Mouse (Mus musculus): Measurements from ENCODE around the gene Tnfsf13. TPM values are rescaled to one million over a fixed set of nuclear protein-coding genes. Genes with fewer than 3 reads are reported as not detected.
A peak's percentile ranks its signal among the peaks of the same experiment; 100 is the strongest.

The Tnfsf13 gene
- polyA plus RNA-seq, 1 experiment from 2014 or later = 0.43 TPM

DNA sequence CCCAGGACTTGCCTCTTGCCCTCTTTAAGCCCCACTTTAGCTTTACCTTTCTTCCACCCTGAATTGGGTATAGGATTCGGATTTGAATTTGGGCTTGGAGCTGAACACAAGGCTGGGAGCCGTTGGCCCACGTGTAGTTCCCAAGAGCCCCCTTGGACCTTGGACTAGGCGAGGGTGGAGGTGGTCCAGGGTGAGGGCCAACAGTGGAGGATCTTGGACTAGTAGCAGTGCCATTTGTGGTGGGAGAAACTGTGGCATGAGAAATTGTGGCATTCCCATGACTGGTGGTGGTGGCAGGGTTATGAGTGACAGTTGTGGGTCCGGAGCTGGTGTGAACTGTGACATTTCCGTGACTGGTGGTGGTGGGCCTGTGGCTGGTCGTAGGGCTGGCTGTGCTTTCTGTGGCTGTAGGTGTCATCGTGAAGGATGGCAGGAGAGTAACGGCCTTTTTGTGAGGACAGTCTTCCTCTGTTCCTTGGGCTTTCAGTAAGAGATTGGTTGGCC, 20.1 kb downstream of the Tnfsf13 start:
- Histone ChIP-seq H3K4me3 (replicated peaks; ENCODE audit: low read depth, low read length) (no peak overlapping the region), H3K27ac (no peak overlapping the region), H3K4me1 (replicated peaks; ENCODE audit: insufficient read depth, low read length) (peaks cover 18% of the 10 kb centered on the region; the same call in 1 of the 2 replicates), H3K27me3 (ENCODE audit: insufficient read depth, low read length) (no peaks in the 10 kb centered on the region), H3K4me2 (ENCODE audit: low read length) (no peak overlapping the region), H3K9ac (ENCODE audit: low read depth, low read length) (no peak overlapping the region), H3K36me3 (ENCODE audit: insufficient read depth, low read length) (peaks cover 52% of the 10 kb centered on the region), H3K9me3 (replicated peaks; ENCODE audit: low read length) (no peaks in the 10 kb centered on the region)
- no peak for ATAC-seq (replicated peaks; ENCODE audit: low FRiP score, low read depth)
- WGBS = 79% methylated on average over 9 of the region's 9 CpGs
- DNase-seq (ENCODE audit: low spot score) = no peak
- TF ChIP-seq CTCF (IDR thresholded peaks at IDR 0.05; ENCODE audit: low read depth) = no peak

DNA sequence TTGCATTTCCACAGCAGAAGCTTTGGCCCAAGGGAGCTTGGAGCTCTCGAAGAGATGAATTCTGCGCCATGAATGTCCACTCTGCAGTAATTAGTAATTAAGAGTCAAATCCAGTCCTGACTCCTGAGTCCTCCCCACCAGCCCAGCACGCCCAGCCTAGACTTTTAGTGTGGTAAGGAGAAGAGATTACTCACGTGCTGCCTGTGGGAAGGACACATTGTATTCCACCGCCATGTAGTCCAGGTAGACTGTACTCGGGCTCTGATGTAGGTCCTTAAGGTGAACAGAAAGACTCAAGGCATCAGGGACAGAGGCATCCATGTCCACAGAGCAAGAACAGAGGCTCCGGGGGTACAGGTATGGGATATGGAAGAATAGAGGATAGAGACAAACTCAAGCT, 20.7 kb downstream of the Tnfsf13 start:
- Histone ChIP-seq H3K9me3 (replicated peaks; ENCODE audit: low read length) (no peaks in the 10 kb centered on the region), H3K4me2 (ENCODE audit: low read length) (no peak overlapping the region), H3K4me3 (replicated peaks; ENCODE audit: low read depth, low read length) (no peak overlapping the region), H3K27me3 (ENCODE audit: insufficient read depth, low read length) (no peaks in the 10 kb centered on the region), H3K9ac (ENCODE audit: low read depth, low read length) (no peak overlapping the region), H3K27ac (no peak overlapping the region), H3K4me1 (replicated peaks; ENCODE audit: insufficient read depth, low read length) (peaks cover 13% of the 10 kb centered on the region; the same call in 1 of the 2 replicates), H3K36me3 (ENCODE audit: insufficient read depth, low read length) (peaks cover 46% of the 10 kb centered on the region)
- no peak for ATAC-seq (replicated peaks; ENCODE audit: low FRiP score, low read depth)
- TF ChIP-seq CTCF (IDR thresholded peaks at IDR 0.05; ENCODE audit: low read depth) = no peak
- no peak for DNase-seq (ENCODE audit: low spot score)
- 95% methylated on average over 7 of the region's 7 CpGs for WGBS

DNA sequence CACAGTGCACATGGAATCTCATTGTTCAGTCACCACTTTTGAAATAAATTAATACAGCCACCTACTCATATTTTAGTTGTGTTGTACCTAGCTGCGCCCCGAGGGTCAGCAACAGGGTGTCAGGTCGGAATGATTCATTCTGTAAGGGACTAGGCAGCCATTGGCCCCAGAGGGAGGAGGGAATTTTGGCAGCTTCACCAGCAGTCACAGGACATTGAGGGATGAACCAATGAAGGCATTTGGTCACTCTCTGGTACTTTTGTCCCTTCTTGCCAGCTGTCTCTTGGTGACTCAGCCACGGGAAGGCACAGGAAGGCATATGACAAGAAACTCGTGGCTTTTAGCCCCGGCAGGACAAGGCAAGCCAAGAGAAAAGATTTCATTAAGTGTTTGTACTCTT, 21.8 kb downstream of the Tnfsf13 start:
- 78% methylated on average over 6 of the region's 6 CpGs for WGBS
- peaks cover 9% of the 10 kb centered on the region; the same call in 1 of the 2 replicates for H3K4me1 ChIP-seq (replicated peaks; ENCODE audit: insufficient read depth, low read length)
- no peak overlapping the region for H3K4me3 ChIP-seq (replicated peaks; ENCODE audit: low read depth, low read length)
- DNase-seq (ENCODE audit: low spot score) = no peak
- no peak for ATAC-seq (replicated peaks; ENCODE audit: low FRiP score, low read depth)
- H3K9me3 ChIP-seq (replicated peaks; ENCODE audit: low read length) = no peaks in the 10 kb centered on the region
- peaks cover 40% of the 10 kb centered on the region for H3K36me3 ChIP-seq (ENCODE audit: insufficient read depth, low read length)
- no peak for TF ChIP-seq CTCF (IDR thresholded peaks at IDR 0.05; ENCODE audit: low read depth)
- peak overlapping the region; percentile 94 for H3K27ac ChIP-seq
- no peaks in the 10 kb centered on the region for H3K27me3 ChIP-seq (ENCODE audit: insufficient read depth, low read length)
- no peak overlapping the region for H3K9ac ChIP-seq (ENCODE audit: low read depth, low read length)
- no peak overlapping the region for H3K4me2 ChIP-seq (ENCODE audit: low read length)

DNA sequence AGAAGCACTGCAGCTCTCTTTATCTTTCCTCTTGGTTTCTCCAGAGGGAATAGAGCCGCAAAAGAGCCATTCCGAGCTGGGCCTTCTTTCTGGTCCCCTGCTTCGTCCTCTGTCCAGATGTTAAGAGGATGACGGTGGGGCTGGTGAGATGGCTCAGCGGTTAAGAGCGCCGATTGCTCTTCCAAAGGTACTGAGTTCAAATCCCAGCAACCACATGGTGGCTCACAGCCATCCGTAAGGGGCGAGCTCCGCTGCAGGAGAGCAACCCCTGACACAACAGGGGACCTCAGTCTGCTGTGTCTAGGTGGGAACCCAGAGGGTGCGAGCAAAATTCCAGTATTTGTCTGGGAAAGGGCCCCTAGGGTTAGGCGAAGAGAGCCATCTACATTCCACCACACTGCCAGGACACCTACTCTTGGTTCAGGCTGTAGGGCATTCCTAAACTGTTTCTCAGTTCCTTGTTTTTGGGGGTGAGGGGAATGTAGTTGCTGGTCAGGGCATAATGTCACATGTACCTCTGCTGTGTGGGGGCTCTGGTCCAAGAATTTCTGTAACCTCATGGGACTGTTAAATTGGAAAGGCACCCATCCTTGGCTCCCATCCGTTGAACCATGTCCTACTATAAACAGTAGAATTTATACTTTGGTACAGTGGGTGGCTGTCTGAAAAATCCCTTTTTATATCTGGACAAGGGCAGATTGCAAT, 22.5 kb downstream of the Tnfsf13 start:
- no peak for TF ChIP-seq CTCF (IDR thresholded peaks at IDR 0.05; ENCODE audit: low read depth)
- peak overlapping the region; percentile 42 for H3K4me3 ChIP-seq (replicated peaks; ENCODE audit: low read depth, low read length)
- H3K9ac ChIP-seq (ENCODE audit: low read depth, low read length) = peak overlapping the region; percentile 31; the same call in 1 of the 2 replicates
- peaks cover 38% of the 10 kb centered on the region for H3K36me3 ChIP-seq (ENCODE audit: insufficient read depth, low read length)
- no peaks in the 10 kb centered on the region for H3K9me3 ChIP-seq (replicated peaks; ENCODE audit: low read length)
- peaks cover 9% of the 10 kb centered on the region; the same call in 1 of the 2 replicates for H3K4me1 ChIP-seq (replicated peaks; ENCODE audit: insufficient read depth, low read length)
- DNase-seq (ENCODE audit: low spot score) (no peak), ATAC-seq (replicated peaks; ENCODE audit: low FRiP score, low read depth) (peak; percentile 9; the same call in 1 of the 2 replicates)
- peak overlapping the region; percentile 94 for H3K27ac ChIP-seq
- no peaks in the 10 kb centered on the region for H3K27me3 ChIP-seq (ENCODE audit: insufficient read depth, low read length)
- H3K4me2 ChIP-seq (ENCODE audit: low read length) = peak overlapping the region; percentile 54
- 66% methylated on average over 13 of the region's 13 CpGs for WGBS

DNA sequence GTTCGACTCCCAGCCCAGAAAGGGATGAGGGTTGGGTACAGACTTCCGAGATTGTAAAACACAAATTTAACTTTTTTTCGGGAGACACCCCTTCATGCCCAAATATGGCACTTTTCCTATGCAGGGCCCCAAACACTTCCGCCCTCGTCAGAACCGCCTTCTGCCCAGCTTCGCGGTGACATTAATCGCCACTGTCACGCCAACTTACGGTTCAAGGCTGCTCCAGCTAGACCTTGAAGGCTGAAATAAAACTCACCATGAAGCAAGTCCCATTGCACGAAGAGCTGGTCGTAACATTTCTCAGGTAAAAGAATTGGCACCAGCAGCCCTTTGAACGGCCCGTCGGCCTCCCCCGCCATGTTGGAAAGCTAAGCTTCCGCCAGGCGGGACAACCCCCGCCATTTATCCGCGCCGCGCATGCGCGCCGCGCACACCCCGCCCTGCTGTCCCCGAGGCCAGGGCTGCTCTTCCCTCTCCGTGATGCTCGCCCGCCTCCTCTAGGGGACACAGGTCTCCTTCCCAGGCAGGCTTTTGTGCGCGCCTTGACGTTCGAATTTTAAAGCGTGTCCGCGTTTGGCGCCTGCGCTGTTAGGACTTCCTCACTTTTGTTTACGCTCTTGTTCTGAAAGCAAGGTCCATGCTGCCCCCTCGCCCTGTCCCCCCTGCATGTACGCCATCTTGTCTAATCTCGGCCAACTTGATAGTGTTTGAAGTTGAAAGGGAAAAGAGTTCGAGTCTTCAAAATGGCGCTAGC, 23.2 kb downstream of the Tnfsf13 start, which contains the start of gene Mpdu1:
TSS of gene Mpdu1 (minus strand) at position 430 of the 754 bp plus-strand sequence.
- H3K27me3 ChIP-seq (ENCODE audit: insufficient read depth, low read length) = no peaks in the 10 kb centered on the region
- H3K9ac ChIP-seq (ENCODE audit: low read depth, low read length) = peak within 1 kb of the TSS; percentile 48
- DNase-seq (ENCODE audit: low spot score) = peak; percentile 99
- H3K4me3 ChIP-seq (replicated peaks; ENCODE audit: low read depth, low read length) = peak within 1 kb of the TSS; percentile 42
- WGBS = 1% methylated on average over 48 of the region's 48 CpGs
- H3K4me2 ChIP-seq (ENCODE audit: low read length) = peak within 1 kb of the TSS; percentile 54
- H3K9me3 ChIP-seq (replicated peaks; ENCODE audit: low read length) = no peaks in the 10 kb centered on the region
- peak; percentile 92 for ATAC-seq (replicated peaks; ENCODE audit: low FRiP score, low read depth)
- H3K36me3 ChIP-seq (ENCODE audit: insufficient read depth, low read length) = peaks cover 38% of the 10 kb centered on the region
- peak; percentile 54 for TF ChIP-seq CTCF (IDR thresholded peaks at IDR 0.05; ENCODE audit: low read depth)
- peak within 1 kb of the TSS; percentile 94 for H3K27ac ChIP-seq
- peaks cover 9% of the 10 kb centered on the region; the same call in 1 of the 2 replicates for H3K4me1 ChIP-seq (replicated peaks; ENCODE audit: insufficient read depth, low read length)

DNA sequence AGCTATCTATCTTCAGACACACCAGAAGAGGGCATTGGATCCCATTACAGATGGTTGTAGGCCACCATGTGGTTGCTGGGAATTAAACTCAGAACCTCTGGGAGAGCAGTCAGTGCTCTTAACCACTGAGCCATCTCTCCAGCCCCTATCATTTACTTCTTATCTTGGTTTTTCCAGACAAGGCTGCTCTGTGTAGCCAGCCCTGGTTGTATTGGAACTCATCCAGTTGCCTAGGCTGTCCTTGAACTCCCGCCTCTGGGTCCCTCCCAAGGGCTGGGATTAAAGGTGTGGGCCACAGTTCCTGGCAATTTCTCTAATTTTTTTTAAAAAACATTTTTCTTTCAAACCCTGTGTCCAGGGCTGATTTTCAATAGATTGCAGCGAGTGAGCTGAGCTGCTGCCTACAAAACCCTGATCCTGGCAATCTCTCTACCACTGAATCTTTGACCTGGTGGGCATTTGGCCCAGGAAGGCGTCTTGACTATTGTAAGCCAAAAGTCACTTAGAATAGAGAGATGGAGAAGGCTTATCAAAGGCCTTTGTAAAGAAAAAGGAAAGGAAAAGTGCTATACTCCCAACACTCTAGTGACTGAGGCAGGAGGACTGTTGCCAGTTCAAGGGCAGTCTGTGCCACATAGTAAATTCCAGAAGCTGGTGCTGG, 24.2 kb downstream of the Tnfsf13 start:
- 79% methylated on average over 3 of the region's 3 CpGs for WGBS
- Histone ChIP-seq H3K27me3 (ENCODE audit: insufficient read depth, low read length) (no peaks in the 10 kb centered on the region), H3K27ac (peak overlapping the region; percentile 94), H3K4me1 (replicated peaks; ENCODE audit: insufficient read depth, low read length) (peaks cover 9% of the 10 kb centered on the region; the same call in 1 of the 2 replicates), H3K9me3 (replicated peaks; ENCODE audit: low read length) (no peaks in the 10 kb centered on the region), H3K9ac (ENCODE audit: low read depth, low read length) (peak overlapping the region; percentile 48), H3K36me3 (ENCODE audit: insufficient read depth, low read length) (peaks cover 40% of the 10 kb centered on the region), H3K4me2 (ENCODE audit: low read length) (peak overlapping the region; percentile 54), H3K4me3 (replicated peaks; ENCODE audit: low read depth, low read length) (peak overlapping the region; percentile 42; the same call in 1 of the 2 replicates)
- TF ChIP-seq CTCF (IDR thresholded peaks at IDR 0.05; ENCODE audit: low read depth) = no peak
- DNase-seq (ENCODE audit: low spot score) (no peak), ATAC-seq (replicated peaks; ENCODE audit: low FRiP score, low read depth) (no peak)

All from kidney, postnatal 0 days (tissue).